Mouse (Mus musculus): ENCODE data around the gene Gm21969. TPM values are rescaled to one million over a fixed set of nuclear protein-coding genes. Genes with fewer than 3 reads are reported as not detected.

Gm21969 gene
- under 1 TPM; 0.27 to 0.50 TPM for total RNA-seq (2023)

DNA sequence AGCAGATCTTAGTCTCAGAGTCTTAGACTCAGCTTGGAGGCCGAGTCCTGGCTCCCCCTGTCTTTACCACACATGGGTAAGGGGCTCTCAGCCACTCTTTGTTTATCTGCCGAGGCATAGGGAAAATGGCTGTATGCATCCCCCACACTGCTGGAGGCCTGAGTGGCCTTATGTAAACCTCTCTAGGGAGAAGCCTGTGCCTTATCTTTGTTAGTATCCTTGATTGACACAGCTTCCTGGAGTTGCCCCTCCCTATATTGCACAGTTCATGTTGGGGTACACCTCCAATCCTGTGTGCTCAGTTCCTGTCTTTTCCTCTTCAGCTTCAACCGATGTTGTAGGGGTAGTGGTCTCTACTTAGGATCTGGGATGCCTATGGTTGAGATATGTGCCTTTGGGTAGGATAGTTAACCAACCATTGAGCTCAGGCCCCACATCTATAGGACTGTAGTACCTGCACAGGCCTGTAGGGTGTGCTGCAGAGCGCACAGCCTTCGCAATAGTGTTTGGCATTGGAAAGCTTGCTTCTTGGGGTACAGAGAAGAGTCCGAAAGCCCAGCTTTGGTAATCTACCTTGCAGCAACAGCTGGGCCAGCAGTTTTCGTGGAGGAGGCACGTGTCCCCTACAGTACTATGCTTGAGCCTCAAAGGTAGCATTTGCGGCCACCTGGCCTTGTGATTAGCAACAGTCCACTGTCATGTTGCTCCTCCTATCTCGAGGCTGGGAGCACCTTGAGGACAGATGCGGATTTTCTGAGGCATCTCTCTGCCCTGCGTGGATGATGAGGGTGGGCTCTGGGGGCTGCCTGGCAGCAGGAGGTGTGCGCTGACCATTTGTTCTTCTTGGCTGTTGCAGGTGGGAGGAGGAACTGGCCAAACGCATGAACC lies at the start of gene Gm21969:
Gene Gm21969, plus strand, starts transcription at position 830 of the 888 bp plus-strand sequence.

GRCm38 (mm10) chr4:139622373-139623282 lies 19.6 kb downstream of the Gm21969 start, which contains the start of gene Aldh4a1:
TSS of gene Aldh4a1 (plus strand) at chr4:139622866.

GRCm38 (mm10) chr4:139653238-139653637 lies 50.3 kb downstream of the Gm21969 start, which contains the start of gene Tas1r2:
TSS of gene Tas1r2 (plus strand) at chr4:139653538.

Other genes starting within 250 kb of the Gm21969 start
- 10 to 100 TPM; 17.6 to 18.3 TPM for gene Iffo2, start 72.6 kb upstream of the Gm21969 start, total RNA-seq (2023)
- gene Aldh4a1, start 19.7 kb downstream of the Gm21969 start, total RNA-seq (2023) = 10 to 100 TPM; 17.5 to 20.7 TPM
- not detected for gene Tas1r2, start 50.4 kb downstream of the Gm21969 start, total RNA-seq (2023)
- not detected for gene Pax7, start 230.3 kb downstream of the Gm21969 start, total RNA-seq (2023)

Measured in T-cell, adult 66 days (primary cell).